Mouse (Mus musculus) left cerebral cortex, adult 2 months (tissue): ENCODE data around the gene Disp2. TPM values are rescaled to one million over a fixed set of nuclear protein-coding genes. Genes with fewer than 3 reads are reported as not detected.

Source experiments
- DNase-seq, 2 experiments: peaks; one replicate each; pipeline ENCODE4 v3.0.0; 2021 to 2022; ENCODE audit warnings: low spot score in 2 of 2, mixed read lengths in 1 of 2; ENCODE audit errors: extremely low spot score in 1 of 2
- H3K27ac ChIP-seq: fragments of 200-600 bp; 2 replicates; pipeline ENCODE4 v1.8.1; 2022
- H3K4me3 ChIP-seq: fragments of 200-600 bp; 2 replicates; pipeline ENCODE4 v1.8.1; 2022
- CTCF ChIP-seq: fragments of 200-600 bp; IDR thresholded peaks from 2 replicates; pipeline ENCODE4 v1.8.1; 2022; ENCODE audit warnings: antibody characterized with exemption, mild to moderate bottlenecking, moderate library complexity
- intact Hi-C: fragments of 180-260 bp; cut with DNase I; formaldehyde crosslinking; loops from one replicate; pipeline ENCODE4 v1.15.1; 2025
- total RNA-seq, 2 experiments: library from RNA; stranded (reverse); gene quantifications; 2 replicates each; pipeline ENCODE4 v1.2.3; 2021

Disp2 gene
- total RNA-seq, 2 experiments from 2014 or later: 197 to 209 TPM

DNA sequence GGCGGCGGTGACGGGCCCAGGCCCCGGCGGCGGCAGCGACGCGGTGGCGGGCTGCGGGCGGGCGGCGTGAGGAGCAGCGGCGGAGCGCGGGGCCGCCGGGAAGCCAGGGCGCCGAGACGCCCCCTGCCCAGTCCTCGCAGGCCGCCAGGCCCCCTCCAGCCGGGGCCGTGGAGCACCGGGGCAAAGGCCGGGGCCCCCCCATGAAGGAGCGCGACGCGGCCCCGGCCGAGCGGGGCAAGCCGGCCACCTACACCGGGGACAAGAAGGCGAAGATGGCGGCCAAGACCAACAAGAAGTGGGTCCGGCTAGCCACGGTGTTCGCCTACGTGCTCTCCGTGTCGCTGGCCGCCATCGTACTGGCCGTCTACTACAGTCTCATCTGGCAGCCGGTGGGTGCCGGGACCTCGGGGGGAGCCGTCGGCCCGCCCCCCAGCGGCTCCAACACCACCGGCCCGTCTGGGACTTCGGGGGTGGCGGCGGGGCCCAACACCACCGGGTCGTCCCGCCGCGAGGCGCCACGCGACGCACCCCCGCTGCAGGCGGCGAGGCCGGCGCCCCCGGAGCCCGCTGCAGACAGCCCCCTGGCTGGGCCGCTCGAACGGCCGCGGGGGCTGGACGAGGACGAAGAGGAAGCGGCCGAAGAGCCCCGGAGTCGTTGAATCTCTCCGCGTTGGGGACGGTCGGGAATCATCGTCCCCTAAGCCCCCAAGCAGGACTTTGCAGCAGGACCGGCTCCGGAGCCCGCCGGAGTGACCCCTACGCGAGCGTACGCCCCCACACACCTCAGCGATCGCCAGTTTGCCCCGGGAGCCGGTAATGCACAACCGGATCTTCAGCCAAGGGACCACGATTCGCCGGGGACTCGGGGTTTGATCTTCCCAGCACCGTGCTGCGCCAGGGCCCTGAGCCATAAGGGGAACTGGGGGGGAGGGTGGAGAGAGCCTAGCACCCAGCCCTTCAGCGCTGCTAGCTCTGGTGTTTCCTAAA lies 33.3 kb upstream of the Disp2 start:
- DNase-seq: no peak
- intact Hi-C loops: loop anchor here (1.0 to 5.0 kb wide), 3 partner anchors 18 to 116 kb away; partner anchors contain the start of genes Disp2 and Ivd
- H3K4me3 ChIP-seq: peak overlapping the region; percentile 92
- no peak for TF ChIP-seq CTCF
- peak overlapping the region; percentile 73 for H3K27ac ChIP-seq

DNA sequence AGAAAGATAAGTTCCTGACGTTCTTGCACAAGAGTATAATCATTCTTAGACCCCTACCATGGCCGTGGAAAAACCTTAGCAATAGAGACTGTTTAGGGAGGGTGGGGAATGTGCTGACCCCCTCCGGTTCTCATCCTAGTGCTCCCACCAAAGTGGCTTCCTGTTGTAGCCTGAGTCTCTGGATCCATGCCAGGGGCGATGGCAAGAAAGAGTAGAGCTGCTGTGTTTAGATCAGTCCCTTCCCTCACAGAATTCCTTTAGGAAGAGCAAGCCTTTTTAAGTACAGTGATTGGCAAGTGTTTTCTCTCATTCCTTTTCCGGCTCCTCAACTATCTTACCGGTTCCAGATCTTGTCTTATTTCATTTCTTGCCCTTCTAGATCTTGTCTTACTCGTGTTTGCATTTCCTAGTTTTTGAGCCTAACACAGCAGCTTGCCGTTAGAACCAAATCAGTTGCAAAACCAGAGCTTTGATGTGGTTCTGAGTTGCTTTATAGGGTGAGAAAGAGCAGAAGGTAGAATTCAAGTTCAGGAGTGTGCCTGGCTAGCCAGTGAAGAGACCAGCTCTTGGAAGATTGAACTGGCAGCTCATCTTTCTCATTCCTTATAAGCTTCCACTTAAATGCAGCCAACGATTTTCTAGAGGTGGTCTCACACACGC lies 32.1 kb upstream of the Disp2 start:
- no peak for TF ChIP-seq CTCF
- intact Hi-C loops: loop anchor here (5.0 kb wide), 1 partner anchor 115 kb away; the partner anchor contains the start of gene Ivd
- Histone ChIP-seq H3K4me3 (peak overlapping the region; percentile 92), H3K27ac (no peak overlapping the region)
- DNase-seq: no peak

DNA sequence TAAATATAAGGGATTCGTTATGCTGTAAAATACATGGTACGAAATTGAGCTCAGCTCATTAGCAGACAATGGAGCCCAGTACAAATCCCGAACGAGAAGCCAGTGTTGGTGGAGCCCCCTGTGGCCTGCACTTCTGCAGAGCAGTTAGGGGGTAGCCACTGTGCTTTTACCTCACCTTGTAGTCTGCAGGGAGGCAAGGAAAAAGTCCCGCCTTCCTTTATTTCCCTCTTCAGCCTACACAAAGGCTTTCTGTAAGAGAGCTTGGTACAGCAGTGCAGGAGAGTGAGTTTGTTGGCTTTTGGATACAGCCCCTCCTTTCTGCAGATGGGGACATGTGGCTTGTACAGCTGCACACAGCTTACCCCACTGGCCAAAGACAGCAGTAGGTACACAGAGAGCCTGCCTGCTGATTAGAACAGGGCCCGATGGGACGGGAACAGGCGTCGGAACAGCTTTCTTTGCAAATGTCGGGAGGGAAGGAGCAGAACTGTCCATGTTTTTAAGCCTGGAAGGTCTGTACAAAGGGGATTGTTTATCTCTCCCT lies 30.1 kb upstream of the Disp2 start:
- intact Hi-C loops: loop anchor here (5.0 kb wide), 1 partner anchor 113 kb away; the partner anchor contains the start of gene Ivd
- no peak overlapping the region for H3K4me3 ChIP-seq
- no peak for DNase-seq
- no peak; the same call in 1 of the 2 replicates for TF ChIP-seq CTCF
- H3K27ac ChIP-seq: no peak overlapping the region

GRCm38 (mm10) chr2:118750476-118750875 lies 29.0 kb upstream of the Disp2 start:
- intact Hi-C loops: no loop called here
- no peak overlapping the region; the same call in 1 of the 2 replicates for H3K27ac ChIP-seq

GRCm38 (mm10) chr2:118751896-118752791 lies 27.4 kb upstream of the Disp2 start:
- DNase-seq: no peak
- no peak for TF ChIP-seq CTCF
- Histone ChIP-seq H3K27ac (no peak overlapping the region), H3K4me3 (no peak overlapping the region)
- intact Hi-C loops: no loop called here

More at GRCm38 (mm10) chr2:118750476-118750875, 29.0 kb upstream of the Disp2 start:
- TF ChIP-seq CTCF: no peak
- no peak overlapping the region for H3K4me3 ChIP-seq
- no peak for DNase-seq

- no peak for DNase-seq
- H3K27ac ChIP-seq: no peak overlapping the region
- TF ChIP-seq CTCF: no peak
- intact Hi-C loops: no loop called here
- H3K4me3 ChIP-seq: no peak overlapping the region
Observed at GRCm38 (mm10) chr2:118752792-118753108, 26.8 kb upstream of the Disp2 start.

- no peak overlapping the region for H3K4me3 ChIP-seq
- no peak for TF ChIP-seq CTCF
- no peak for DNase-seq
- no peak overlapping the region for H3K27ac ChIP-seq
- intact Hi-C loops: no loop called here
Observed at GRCm38 (mm10) chr2:118754143-118754542, 25.4 kb upstream of the Disp2 start.

- intact Hi-C loops: no loop called here
- no peak for TF ChIP-seq CTCF
- no peak overlapping the region for H3K27ac ChIP-seq
Observed at GRCm38 (mm10) chr2:118755407-118755806, 24.1 kb upstream of the Disp2 start.

DNA sequence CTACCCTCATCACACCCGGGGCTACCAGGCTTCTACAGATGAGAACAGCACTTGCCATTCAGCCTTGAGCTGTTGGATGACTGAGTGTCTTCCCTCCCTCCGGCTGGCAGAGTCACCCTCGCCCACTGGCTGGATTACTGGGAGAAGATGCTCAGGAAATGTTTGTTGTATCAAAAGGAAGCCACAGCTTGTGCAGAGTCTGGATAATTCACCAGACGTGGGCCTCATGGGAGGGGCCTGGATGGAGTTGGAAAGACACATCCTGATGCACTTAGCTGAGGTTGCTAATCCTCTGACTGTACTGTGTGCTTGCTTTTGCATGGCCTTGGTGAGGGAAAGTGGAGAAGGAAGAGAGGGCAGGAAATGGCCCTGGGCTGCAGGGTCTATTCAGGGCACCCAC lies 23.4 kb upstream of the Disp2 start:
- Histone ChIP-seq H3K27ac (no peak overlapping the region), H3K4me3 (no peak overlapping the region)
- TF ChIP-seq CTCF: no peak
- intact Hi-C loops: no loop called here
- no peak for DNase-seq

More at GRCm38 (mm10) chr2:118755407-118755806, 24.1 kb upstream of the Disp2 start:
- H3K4me3 ChIP-seq: no peak overlapping the region
- no peak for DNase-seq

DNA sequence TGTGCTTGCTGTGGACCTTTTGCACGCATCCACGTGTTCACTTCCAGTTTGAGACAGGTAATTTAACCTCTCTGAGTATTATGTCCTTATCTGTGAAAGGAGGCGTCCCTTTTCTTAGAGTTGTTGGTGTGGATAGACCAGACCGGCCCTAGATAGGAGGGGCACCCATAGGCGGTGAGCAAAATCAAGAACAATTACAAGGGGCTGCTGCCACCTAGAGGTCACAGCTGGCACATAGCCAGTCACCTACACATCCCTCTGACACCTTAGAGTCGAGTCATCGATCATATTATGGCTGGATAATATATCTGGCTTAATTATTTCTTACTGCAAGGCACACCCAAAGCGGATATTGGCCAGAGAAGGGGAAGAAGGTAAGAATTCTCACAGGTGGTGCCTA lies 19.7 kb upstream of the Disp2 start:
- intact Hi-C loops: loop anchor here (5.0 kb wide), 1 partner anchor 122 kb away; no protein-coding TSS in a partner anchor
- peak; percentile 57 for TF ChIP-seq CTCF
- no peak for DNase-seq
- Histone ChIP-seq H3K4me3 (no peak overlapping the region), H3K27ac (no peak overlapping the region)
